Mouse (Mus musculus) left cerebral cortex, adult 8-10 months (tissue): ENCODE results near the gene Rtp1. TPM values are rescaled to one million over a fixed set of nuclear protein-coding genes. Genes with fewer than 3 reads are reported as not detected.

Experiments
- DNase-seq, 2 experiments: peaks; one replicate each; pipeline ENCODE4 v3.0.0; 2022; ENCODE audit warnings: low spot score in 2 of 2
- total RNA-seq, 4 experiments: library from RNA; stranded (reverse); gene quantifications; 2 replicates each; pipeline ENCODE4 v1.2.4; 2022

Rtp1 gene
- total RNA-seq, 4 experiments from 2014 or later, result 0.26 to 0.44 (median 0.35) TPM

GRCm38 (mm10) chr16:23454376-23454775 lies 25.4 kb downstream of the Rtp1 start:
- no peak for DNase-seq

GRCm38 (mm10) chr16:23456534-23456933 lies 27.6 kb downstream of the Rtp1 start:
- no peak for DNase-seq

DNA sequence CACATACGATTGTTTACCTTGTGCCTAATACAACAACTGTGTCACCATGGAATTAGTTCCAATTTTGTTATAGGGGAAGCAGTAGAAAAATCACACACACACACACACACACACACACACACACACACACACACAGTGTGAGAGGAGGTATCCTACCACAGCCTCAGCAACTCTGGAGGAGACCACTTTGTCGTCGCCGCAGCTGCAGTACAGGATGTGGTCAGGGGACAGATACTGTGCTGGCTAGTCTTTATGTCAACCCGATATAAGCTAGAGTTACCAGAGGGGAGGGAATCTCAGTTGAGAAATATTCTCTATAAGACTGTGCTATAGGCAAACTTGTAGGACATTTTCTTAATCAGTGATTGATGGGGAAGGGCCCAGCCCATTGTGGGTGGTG lies 28.4 kb downstream of the Rtp1 start:
- no peak for DNase-seq

DNA sequence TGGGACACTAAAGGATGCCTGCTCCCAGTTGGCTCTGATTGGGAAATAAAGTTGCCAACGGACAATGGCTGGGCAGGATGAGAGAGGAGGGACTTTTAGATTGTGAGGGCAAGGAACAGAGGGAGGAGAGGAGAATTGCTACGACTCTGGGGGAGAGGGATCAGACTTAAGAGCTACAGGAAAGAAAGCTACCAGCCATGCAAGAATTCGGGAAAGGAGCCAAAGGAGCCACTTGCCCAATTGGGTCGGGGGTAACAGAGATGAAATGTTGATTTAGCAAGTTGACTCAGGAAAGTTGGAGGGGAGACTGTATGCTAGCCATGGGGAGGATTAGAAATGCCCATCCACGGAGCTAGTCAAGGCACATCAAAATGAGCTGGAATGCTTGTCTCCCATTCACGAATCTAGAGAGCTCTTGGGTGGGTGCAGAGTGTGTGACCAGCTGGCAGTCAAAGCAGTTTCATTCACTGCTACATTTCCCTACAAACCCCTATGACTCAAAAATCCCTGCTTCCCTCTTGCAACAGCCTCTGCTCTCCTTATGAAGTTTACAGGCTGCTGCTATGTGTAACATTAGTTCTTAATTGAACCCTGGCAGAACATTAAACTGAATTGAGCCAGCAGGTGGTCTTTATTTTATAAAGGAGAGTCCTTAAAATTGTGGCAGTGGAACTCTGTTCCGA lies 30.1 kb downstream of the Rtp1 start:
- DNase-seq, result no peak

DNA sequence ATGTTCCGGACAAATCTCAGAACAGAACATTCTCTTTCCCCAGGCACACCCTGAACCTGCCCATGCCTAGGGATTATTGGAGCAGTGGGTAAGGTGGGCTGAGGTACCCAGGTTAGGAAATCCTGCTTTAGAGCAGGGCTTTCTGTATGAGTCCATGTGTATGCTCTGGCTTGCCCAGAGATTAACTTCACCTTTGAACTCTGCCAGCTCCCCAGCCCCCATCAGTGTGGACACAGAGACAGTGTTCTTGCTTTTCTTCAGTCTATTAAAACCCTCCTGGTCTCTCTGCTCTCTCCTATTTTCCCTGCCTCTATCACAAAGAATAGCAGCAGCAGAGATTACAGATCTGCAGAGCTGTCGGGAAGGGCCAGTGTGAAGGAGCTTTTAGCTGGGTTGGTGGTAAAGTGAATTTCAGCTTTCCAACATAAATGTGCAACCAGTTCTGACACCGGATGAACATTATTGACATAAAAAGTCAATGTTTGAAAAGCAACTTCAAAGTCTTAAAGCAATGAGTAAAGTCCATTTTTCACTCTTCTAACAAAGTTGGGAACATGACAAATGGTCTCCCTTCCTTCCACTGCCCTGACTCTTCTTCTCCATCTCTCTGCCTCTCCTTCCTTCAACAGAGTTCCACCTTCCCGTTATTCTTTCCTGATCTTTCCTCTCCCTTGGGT lies 34.9 kb downstream of the Rtp1 start:
- DNase-seq, result no peak

DNA sequence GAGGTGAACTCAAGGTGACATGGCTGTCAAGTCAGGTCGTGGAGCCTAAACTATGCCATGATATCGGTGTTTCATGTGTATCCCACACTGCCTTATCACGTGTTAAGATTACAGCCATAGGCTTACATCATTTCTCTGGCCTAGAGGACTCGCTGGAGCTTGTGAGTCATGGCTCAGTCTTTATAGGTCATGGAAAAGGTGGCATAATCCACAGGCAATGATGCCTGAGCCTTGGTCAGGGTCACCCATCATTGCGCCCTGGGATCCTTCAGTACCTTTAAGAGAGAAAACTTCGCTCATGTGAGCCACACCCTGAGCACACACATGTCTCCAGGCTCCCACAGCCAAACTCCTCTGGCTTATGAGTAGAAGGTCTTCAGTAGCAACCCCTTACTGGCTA lies 42.6 kb downstream of the Rtp1 start:
- no peak for DNase-seq

- no peak for DNase-seq
Measured at GRCm38 (mm10) chr16:23472046-23472445, 43.1 kb downstream of the Rtp1 start.

DNA sequence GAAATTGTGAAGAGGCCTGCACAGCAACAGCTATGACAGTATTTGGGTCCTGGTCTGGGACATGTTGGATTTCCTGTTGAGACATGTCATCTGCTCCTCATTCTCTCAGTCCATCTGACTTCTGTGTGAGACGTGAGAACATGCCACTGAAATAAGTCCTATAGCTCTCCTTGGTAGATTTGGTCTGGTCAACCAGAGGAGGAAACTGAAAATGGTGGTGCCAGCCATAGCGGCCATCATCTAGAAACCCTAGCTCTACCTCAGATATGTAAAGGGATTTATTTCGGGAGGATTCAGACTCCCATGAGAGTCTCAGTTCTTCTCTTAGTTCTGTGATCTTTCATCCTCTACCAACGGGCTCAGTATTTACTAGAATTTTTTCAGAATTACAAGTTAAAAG lies 46.7 kb downstream of the Rtp1 start:
- DNase-seq, result no peak

- DNase-seq, result no peak
Measured at GRCm38 (mm10) chr16:23476598-23476997, 47.7 kb downstream of the Rtp1 start.

GRCm38 (mm10) chr16:23479872-23480603 lies 51.1 kb downstream of the Rtp1 start:
- DNase-seq, result no peak

DNA sequence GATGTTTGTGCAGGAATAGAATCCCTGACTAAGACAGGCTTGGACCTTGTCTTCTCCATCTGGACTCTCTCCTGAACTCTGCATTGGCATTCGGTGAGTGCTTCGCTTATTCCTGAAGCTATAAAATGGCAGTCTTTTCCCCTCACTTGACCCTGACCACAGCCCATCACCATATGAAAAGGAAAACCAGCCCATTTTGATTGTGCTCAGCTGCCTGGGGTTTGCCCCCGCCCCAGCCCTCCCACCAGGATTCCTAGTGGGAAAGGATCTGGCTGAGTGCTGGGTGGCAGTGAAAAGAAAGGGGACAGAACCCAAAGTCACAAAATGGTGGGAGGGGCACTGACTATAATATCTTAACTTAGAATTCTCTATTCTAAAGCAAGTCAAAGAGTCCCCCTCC lies 53.3 kb downstream of the Rtp1 start:
- DNase-seq, result no peak

DNA sequence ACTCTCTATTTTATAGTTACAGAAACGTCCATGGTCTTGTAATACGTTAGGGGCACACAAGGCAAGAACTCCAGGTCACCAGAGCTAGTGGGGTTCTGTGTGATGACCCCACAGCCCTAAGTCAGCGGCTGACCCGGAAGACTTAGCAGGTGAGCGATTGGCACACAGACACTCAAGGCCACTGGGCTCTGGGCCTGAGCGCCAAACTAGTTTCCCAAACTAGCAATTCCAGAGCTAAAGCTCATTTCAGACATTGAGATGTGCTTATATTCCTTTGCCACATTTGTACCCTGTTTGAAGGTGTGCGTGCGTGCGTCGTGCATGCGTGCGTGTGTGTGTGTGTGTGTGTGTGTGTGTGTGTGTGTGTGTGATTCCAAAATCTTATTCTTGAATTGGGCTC lies 53.9 kb downstream of the Rtp1 start:
- DNase-seq, result no peak

DNA sequence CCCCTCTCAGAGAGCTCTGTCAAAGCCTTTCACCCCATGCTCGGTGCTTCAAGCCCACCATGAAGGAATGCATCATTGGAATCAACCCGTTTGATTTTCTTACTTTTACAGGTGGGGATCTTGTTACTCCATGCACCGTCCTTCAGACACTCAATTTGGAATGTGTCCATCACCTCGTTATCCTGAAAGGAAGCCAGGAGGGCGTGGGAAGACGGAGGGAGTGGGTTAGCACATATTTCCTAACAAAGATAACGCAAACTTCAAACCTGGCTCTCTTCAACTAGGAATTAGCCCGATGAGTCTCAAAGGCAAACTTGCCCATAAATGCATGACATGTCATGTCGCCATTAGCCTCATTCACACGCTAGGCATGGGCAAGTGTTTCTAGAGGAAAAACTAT lies 54.4 kb downstream of the Rtp1 start:
- no peak for DNase-seq

Other genes starting within 250 kb of the Rtp1 start
- 10 to 100 TPM; 14.9 to 20.4 (median 17.1) TPM for gene St6gal1, start 204.4 kb upstream of the Rtp1 start, total RNA-seq
- gene Rtp4, start 91.2 kb downstream of the Rtp1 start, total RNA-seq, result 1 to 10 TPM; 1.6 to 4.6 (median 2.8) TPM
- gene Masp1, start 91.7 kb downstream of the Rtp1 start, total RNA-seq, result 10 to 100 TPM; 12.6 to 13.8 (median 13.4) TPM